Mouse (Mus musculus) liver, adult 2 months (tissue): Measurements from ENCODE around the gene Slc9a7.

Experiments
- CTCF ChIP-seq: fragments of 200-500 bp; IDR thresholded peaks from 2 replicates; pipeline ENCODE4 v1.5.1; 2011; ENCODE audit warnings: low read depth, low read length, control low read depth
- POLR2A ChIP-seq: fragments of 200-500 bp; IDR thresholded peaks from 2 replicates; pipeline ENCODE4 v1.6.1; 2011; ENCODE audit warnings: low read length, control low read depth; ENCODE audit not compliant: insufficient read depth; ENCODE audit errors: extremely low read depth

DNA sequence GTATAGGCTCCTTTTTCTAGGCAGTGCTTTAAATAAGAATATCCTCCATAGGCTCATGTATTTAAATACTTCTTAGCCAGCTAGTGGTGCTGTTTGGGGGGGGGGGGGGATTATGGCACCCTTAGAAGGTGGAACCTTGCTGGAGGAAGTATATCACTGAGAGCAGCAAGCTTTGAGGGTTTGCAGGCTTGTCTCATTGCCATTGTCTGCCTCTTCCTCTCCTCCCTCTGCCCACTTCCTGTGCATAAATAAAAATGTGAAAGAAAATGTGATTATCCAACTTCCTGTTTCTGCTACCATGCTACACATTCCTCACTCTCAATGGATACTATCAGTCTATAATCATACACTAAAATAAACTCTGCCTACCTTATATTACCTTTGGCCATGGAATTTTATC is 123.2 kb downstream of the Slc9a7 start:
- TF ChIP-seq CTCF (no peak), POLR2A (no peak)
